Comparison of ENCODE assay signal across 8 mouse cellular contexts in genomic region chr15:73997197-73997940, GRCm38 (mm10).
DNase-seq lines count a peak whose midpoint lies in the region; ATAC-seq and TF ChIP-seq lines count a peak whose summit lies in the region.

No protein-coding gene starts in this region.

- H3K27ac ChIP-seq in intestine, postnatal 0 days (ENCODE audit: low read depth, low read length), result no peak overlapping the region
- H3K27ac ChIP-seq in intestine, embryonic 16.5 days (ENCODE audit: low read length), result no peak overlapping the region
- H3K27ac ChIP-seq in embryonic fibroblast, embryonic 13.5 days (ENCODE audit: insufficient read depth, low read length), result no peak overlapping the region
- no peak overlapping the region for H3K27ac ChIP-seq in liver, embryonic 11.5 days (ENCODE audit: low read depth, low read length)

- H3K9ac ChIP-seq in intestine, postnatal 0 days (ENCODE audit: low read depth, low read length), result no peak overlapping the region
- H3K9ac ChIP-seq in intestine, embryonic 16.5 days (ENCODE audit: low read depth, low read length), result no peak overlapping the region
- no peak overlapping the region for H3K9ac ChIP-seq in liver, embryonic 11.5 days (ENCODE audit: low read depth, low read length)

- H3K4me1 ChIP-seq in intestine, postnatal 0 days (replicated peaks; ENCODE audit: control insufficient read depth, insufficient read depth, low read length), result no peaks in the 10 kb centered on the region
- H3K4me1 ChIP-seq in intestine, embryonic 16.5 days (ENCODE audit: control insufficient read depth, insufficient read depth, low read length), result no peaks in the 10 kb centered on the region
- no peaks in the 10 kb centered on the region for H3K4me1 ChIP-seq in embryonic fibroblast, embryonic 13.5 days (ENCODE audit: control insufficient read depth, insufficient read depth, low read length)
- H3K4me1 ChIP-seq in liver, embryonic 11.5 days (replicated peaks; ENCODE audit: control insufficient read depth, insufficient read depth, low read length), result no peaks in the 10 kb centered on the region

- H3K36me3 ChIP-seq in intestine, postnatal 0 days (ENCODE audit: control insufficient read depth, insufficient read depth), result no peaks in the 10 kb centered on the region
- no peaks in the 10 kb centered on the region for H3K36me3 ChIP-seq in intestine, embryonic 16.5 days (ENCODE audit: control insufficient read depth, insufficient read depth, low read length)
- H3K36me3 ChIP-seq in liver, embryonic 11.5 days (ENCODE audit: control insufficient read depth, insufficient read depth, low read length), result no peaks in the 10 kb centered on the region

- H3K9me3 ChIP-seq in intestine, postnatal 0 days (ENCODE audit: control insufficient read depth), result no peaks in the 10 kb centered on the region
- no peaks in the 10 kb centered on the region for H3K9me3 ChIP-seq in intestine, embryonic 16.5 days (ENCODE audit: control insufficient read depth, low read length)
- H3K9me3 ChIP-seq in liver, embryonic 11.5 days (ENCODE audit: control insufficient read depth, low read length), result no peaks in the 10 kb centered on the region

- TF ChIP-seq CTCF in intestine, postnatal 0 days (IDR thresholded peaks at IDR 0.05; ENCODE audit: low read depth), result peak; percentile 79
- peak; percentile 71 for TF ChIP-seq CTCF in embryonic fibroblast, embryonic 13.5 days (IDR thresholded peaks at IDR 0.05; ENCODE audit: borderline replicate concordance, insufficient read depth, low read length)

- H3K27me3 ChIP-seq in intestine, postnatal 0 days (replicated peaks; ENCODE audit: control insufficient read depth, insufficient read depth, low read length), result no peaks in the 10 kb centered on the region
- 0 out of 2 replicates have a peak, but pooled peaks cover 3% of the 10 kb centered on the region for H3K27me3 ChIP-seq in intestine, embryonic 16.5 days (replicated peaks; ENCODE audit: control insufficient read depth, insufficient read depth, low read length)
- no peaks in the 10 kb centered on the region; the same call in 1 of the 2 replicates for H3K27me3 ChIP-seq in liver, embryonic 11.5 days (replicated peaks; ENCODE audit: control insufficient read depth, insufficient read depth, low read length)

- no peak for TF ChIP-seq POLR2A in embryonic fibroblast, embryonic 13.5 days (IDR thresholded peaks at IDR 0.05; ENCODE audit: low read depth, low read length)

- H3K4me2 ChIP-seq in intestine, postnatal 0 days (replicated peaks; ENCODE audit: low read depth), result no peak overlapping the region
- H3K4me2 ChIP-seq in intestine, embryonic 16.5 days (ENCODE audit: low read depth, low read length), result no peak overlapping the region
- H3K4me2 ChIP-seq in liver, embryonic 11.5 days, result no peak overlapping the region

- whole genome bisulfite sequencing in intestine, postnatal 0 days, result 18% methylated on average over 17 of the region's 17 CpGs
- WGBS in intestine, embryonic 16.5 days, result 25% methylated on average over 17 of the region's 17 CpGs
- WGBS in liver, embryonic 11.5 days, result 22% methylated on average over 17 of the region's 17 CpGs

- H3K4me3 ChIP-seq in intestine, postnatal 0 days (ENCODE audit: low read depth, low read length), result no peak overlapping the region
- H3K4me3 ChIP-seq in intestine, embryonic 16.5 days (ENCODE audit: low read length), result no peak overlapping the region
- H3K4me3 ChIP-seq in embryonic fibroblast, embryonic 13.5 days (ENCODE audit: insufficient read depth, low read length), result no peak overlapping the region
- H3K4me3 ChIP-seq in liver, embryonic 11.5 days (ENCODE audit: low read depth, low read length), result no peak overlapping the region

- ATAC-seq in intestine, postnatal 0 days, result no peak
- ATAC-seq in intestine, embryonic 16.5 days, result no peak
- no peak for ATAC-seq in liver, embryonic 11.5 days (replicated peaks; ENCODE audit: low FRiP score)
- ATAC-seq in CD4-positive, CD25-positive, alpha-beta regulatory T cell, adult 4 months, result no peak

- DNase-seq in adrenal gland, postnatal 4 days (ENCODE audit: low spot score in 2 of 2), result peak; percentile 37 to 44
- DNase-seq in hindlimb bud, embryonic 11.5 days (ENCODE audit: extremely low spot score, low read depth, low spot score), result peak; percentile 1
- peak; percentile 43 for DNase-seq in liver, embryonic 11.5 days (ENCODE audit: low spot score)
- peak; percentile 7 for DNase-seq in ovary, postnatal 10 days (ENCODE audit: low spot score)
